Mouse (Mus musculus) C2C12 (cell line): ENCODE data around the gene Cbarp.

Experiments
- CTCF ChIP-seq: IDR thresholded peaks from one replicate; pipeline ENCODE4 v1.5.1; 2011; ENCODE audit not compliant: control insufficient read depth, insufficient read depth, insufficient read length
- MAX ChIP-seq: IDR thresholded peaks from one replicate; pipeline ENCODE4 v1.6.1; 2011; ENCODE audit warnings: mild to moderate bottlenecking, control low read depth
- MYOD1 ChIP-seq: IDR thresholded peaks from one replicate; pipeline ENCODE4 v1.6.1; 2011; ENCODE audit warnings: low read depth; ENCODE audit not compliant: control insufficient read depth, insufficient read length
- MYOG ChIP-seq: IDR thresholded peaks from one replicate; pipeline ENCODE4 v1.6.1; 2011; ENCODE audit not compliant: control insufficient read depth, insufficient read length; ENCODE audit errors: extremely low read depth

- TF ChIP-seq CTCF = no peak
- TF ChIP-seq MYOG = no peak
- TF ChIP-seq MAX = no peak
- no peak for TF ChIP-seq MYOD1
Observed at GRCm38 (mm10) chr10:80081075-80081474, 59.6 kb downstream of the Cbarp start.
